Mouse (Mus musculus): ENCODE measurements around the gene Nhlrc4.

Gene Nhlrc4

GRCm38 (mm10) chr17:25919786-25920642 is 24.7 kb downstream of the Nhlrc4 start:
- peak; percentile 100 for DNase-seq (ENCODE audit: low spot score)

- peak; percentile 77 for DNase-seq (ENCODE audit: low spot score)
Observed at GRCm38 (mm10) chr17:25919144-25919785, 25.5 kb downstream of the Nhlrc4 start, which contains the start of gene Rab40c. Gene Rab40c (minus strand): TSS chr17:25919727.

GRCm38 (mm10) chr17:25918037-25918750 is 26.6 kb downstream of the Nhlrc4 start:
- DNase-seq (ENCODE audit: low spot score), result no peak

- DNase-seq (ENCODE audit: low spot score), result peak; percentile 72
Observed at GRCm38 (mm10) chr17:25916931-25917647, 27.7 kb downstream of the Nhlrc4 start.

- DNase-seq (ENCODE audit: low spot score), result no peak
Observed at GRCm38 (mm10) chr17:25914295-25914694, 30.5 kb downstream of the Nhlrc4 start.

- no peak for DNase-seq (ENCODE audit: low spot score)
Observed at GRCm38 (mm10) chr17:25913877-25914275, 30.9 kb downstream of the Nhlrc4 start.

- DNase-seq (ENCODE audit: low spot score), result peak; percentile 56
Observed at GRCm38 (mm10) chr17:25913186-25913876, 31.4 kb downstream of the Nhlrc4 start.

- DNase-seq (ENCODE audit: low spot score), result no peak
Observed at GRCm38 (mm10) chr17:25911816-25912215, 32.9 kb downstream of the Nhlrc4 start.

GRCm38 (mm10) chr17:25907640-25908039 is 37.1 kb downstream of the Nhlrc4 start:
- no peak for DNase-seq (ENCODE audit: low spot score)

GRCm38 (mm10) chr17:25903061-25903460 is 41.7 kb downstream of the Nhlrc4 start:
- DNase-seq (ENCODE audit: low spot score), result no peak

- DNase-seq (ENCODE audit: low spot score), result no peak
Observed at GRCm38 (mm10) chr17:25900193-25900592, 44.6 kb downstream of the Nhlrc4 start.

- no peak for DNase-seq (ENCODE audit: low spot score)
Observed at GRCm38 (mm10) chr17:25895891-25896290, 48.9 kb downstream of the Nhlrc4 start.

- DNase-seq (ENCODE audit: low spot score), result no peak
Observed at GRCm38 (mm10) chr17:25895415-25895814, 49.3 kb downstream of the Nhlrc4 start.

- DNase-seq (ENCODE audit: low spot score), result peak; percentile 76
Observed at GRCm38 (mm10) chr17:25893975-25894617, 50.7 kb downstream of the Nhlrc4 start.

All from testis, postnatal 10 days (tissue).